In genomic region chr1:103817946-103818345, GRCm38 (mm10) we compare ENCODE assay signal across 18 mouse cellular contexts.
"Had no signal": no experiment of that assay in that cellular context is flagged by ENCODE, and none has a peak within 500 bp of the region (broad histone marks: within the 10 kb centered on the region; RNA-seq: fewer than 3 reads in every experiment).

No protein-coding gene starts in this region.

- H3K4me3 ChIP-seq: lung, embryonic 15.5 days; megakaryocyte, embryonic 14.5 days; midbrain, embryonic 13.5 days; neural tube, embryonic 12.5 days; stomach, embryonic 15.5 days had no signal

- H3K36me3 ChIP-seq: lung, embryonic 15.5 days; midbrain, embryonic 13.5 days; neural tube, embryonic 12.5 days; stomach, embryonic 15.5 days had no signal

- H3K27me3 ChIP-seq: lung, embryonic 15.5 days; megakaryocyte, embryonic 14.5 days; midbrain, embryonic 13.5 days; neural tube, embryonic 12.5 days; stomach, embryonic 15.5 days had no signal

- H3K27ac ChIP-seq: lung, embryonic 15.5 days; macrophage; midbrain, embryonic 13.5 days; neural tube, embryonic 12.5 days; stomach, embryonic 15.5 days; stomach, postnatal 0 days had no signal

- H3K9ac ChIP-seq: liver, postnatal 0 days; lung, embryonic 15.5 days; midbrain, embryonic 13.5 days; neural tube, embryonic 12.5 days; stomach, embryonic 15.5 days had no signal

- ATAC-seq: liver, postnatal 0 days; lung, postnatal 0 days; midbrain, embryonic 13.5 days; midbrain, embryonic 16.5 days had no signal

- H3K4me2 ChIP-seq: lung, embryonic 15.5 days; midbrain, embryonic 11.5 days; midbrain, embryonic 13.5 days; neural tube, embryonic 12.5 days; stomach, embryonic 15.5 days had no signal

- DNase-seq: liver, postnatal 0 days; lung, adult 2 months; lung, postnatal 14 days; lung, postnatal 36 days; right cerebral cortex, postnatal 14 days; thymus, adult 2 months; thymus, postnatal 25 days; thymus, postnatal 4 days had no signal

- H3K4me1 ChIP-seq: lung, embryonic 15.5 days; megakaryocyte, embryonic 14.5 days; midbrain, embryonic 13.5 days; neural tube, embryonic 12.5 days; stomach, embryonic 15.5 days had no signal

- H3K9me3 ChIP-seq: lung, embryonic 15.5 days; megakaryocyte, embryonic 14.5 days; midbrain, embryonic 13.5 days; neural tube, embryonic 12.5 days; stomach, embryonic 15.5 days had no signal
